7 mouse cellular contexts compared by ENCODE assay signal in genomic region chr16:94084711-94085602, GRCm38 (mm10). TPM values are rescaled to one million over a fixed set of nuclear protein-coding genes. Genes with fewer than 3 reads are reported as not detected.
DNase-seq lines count a peak whose midpoint lies in the region; ATAC-seq lines count a peak whose summit lies in the region.

TSS of gene Sim2 (plus strand) at chr16:94084931.

- H3K4me2 ChIP-seq in embryonic facial prominence, embryonic 13.5 days, result peak within 1 kb of the TSS; percentile 63
- H3K4me2 ChIP-seq in hindbrain, embryonic 14.5 days (replicated peaks), result peak within 1 kb of the TSS; percentile 37
- H3K4me2 ChIP-seq in liver, embryonic 11.5 days, result peak within 1 kb of the TSS; percentile 62
- peak within 1 kb of the TSS; percentile 53 for H3K4me2 ChIP-seq in neural tube, embryonic 12.5 days (replicated peaks)

- ATAC-seq in embryonic facial prominence, embryonic 13.5 days (ENCODE audit: insufficient number of reproducible peaks, insufficient read depth, low FRiP score, low TSS enrichment, low read depth), result no peak
- ATAC-seq in hindbrain, embryonic 14.5 days (ENCODE audit: low FRiP score), result no peak
- no peak for ATAC-seq in liver, embryonic 11.5 days (replicated peaks; ENCODE audit: low FRiP score)
- no peak for ATAC-seq in neural tube, embryonic 12.5 days (ENCODE audit: low FRiP score, low read depth)

- peaks cover 98% of the 10 kb centered on the region for H3K27me3 ChIP-seq in embryonic facial prominence, embryonic 13.5 days
- peaks cover 97% of the 10 kb centered on the region for H3K27me3 ChIP-seq in hindbrain, embryonic 14.5 days (ENCODE audit: control insufficient read depth, insufficient read depth, low read length)
- H3K27me3 ChIP-seq in liver, embryonic 11.5 days (replicated peaks; ENCODE audit: control insufficient read depth, insufficient read depth, low read length), result peaks cover 99% of the 10 kb centered on the region
- H3K27me3 ChIP-seq in neural tube, embryonic 12.5 days (replicated peaks), result peaks cover 100% of the 10 kb centered on the region

- H3K4me3 ChIP-seq in embryonic facial prominence, embryonic 13.5 days, result peak within 1 kb of the TSS; percentile 41
- H3K4me3 ChIP-seq in hindbrain, embryonic 14.5 days (replicated peaks; ENCODE audit: low read length), result peak within 1 kb of the TSS; percentile 15
- H3K4me3 ChIP-seq in liver, embryonic 11.5 days (ENCODE audit: low read depth, low read length), result peak within 1 kb of the TSS; percentile 39
- H3K4me3 ChIP-seq in neural tube, embryonic 12.5 days, result peak within 1 kb of the TSS; percentile 13; the same call in 1 of the 2 replicates

- peak; percentile 46 for DNase-seq in adrenal gland, postnatal 14 days
- DNase-seq in hindbrain, embryonic 14.5 days (ENCODE audit: low spot score), result no peak
- peak; percentile 40 for DNase-seq in liver, embryonic 11.5 days (ENCODE audit: low spot score)
- no peak for DNase-seq in frontal cortex, postnatal 14 days (ENCODE audit: low spot score in 2 of 2)
- no peak for DNase-seq in retina, embryonic 14.5 days (ENCODE audit: low spot score)

- WGBS in embryonic facial prominence, embryonic 13.5 days, result under 1% methylated on average over 88 of the region's 96 CpGs
- under 1% methylated on average over 92 of the region's 96 CpGs for WGBS in hindbrain, embryonic 14.5 days
- under 1% methylated on average over 90 of the region's 96 CpGs for WGBS in liver, embryonic 11.5 days
- under 1% methylated on average over 96 of the region's 96 CpGs for WGBS in neural tube, embryonic 12.5 days

- no peak within 1 kb of the TSS for H3K27ac ChIP-seq in embryonic facial prominence, embryonic 13.5 days
- no peak within 1 kb of the TSS for H3K27ac ChIP-seq in hindbrain, embryonic 14.5 days
- H3K27ac ChIP-seq in liver, embryonic 11.5 days (ENCODE audit: low read depth, low read length), result no peak within 1 kb of the TSS
- no peak within 1 kb of the TSS for H3K27ac ChIP-seq in neural tube, embryonic 12.5 days

- peaks cover 41% of the 10 kb centered on the region for H3K4me1 ChIP-seq in embryonic facial prominence, embryonic 13.5 days
- peaks cover 7% of the 10 kb centered on the region; the same call in 1 of the 2 replicates for H3K4me1 ChIP-seq in hindbrain, embryonic 14.5 days (replicated peaks; ENCODE audit: control insufficient read depth, insufficient read depth, low read length)
- H3K4me1 ChIP-seq in liver, embryonic 11.5 days (replicated peaks; ENCODE audit: control insufficient read depth, insufficient read depth, low read length), result peaks cover 11% of the 10 kb centered on the region
- H3K4me1 ChIP-seq in neural tube, embryonic 12.5 days, result peaks cover 22% of the 10 kb centered on the region

- no peaks in the 10 kb centered on the region for H3K9me3 ChIP-seq in embryonic facial prominence, embryonic 13.5 days
- H3K9me3 ChIP-seq in hindbrain, embryonic 14.5 days (ENCODE audit: control insufficient read depth, low read length), result no peaks in the 10 kb centered on the region
- no peaks in the 10 kb centered on the region for H3K9me3 ChIP-seq in liver, embryonic 11.5 days (ENCODE audit: control insufficient read depth, low read length)
- no peaks in the 10 kb centered on the region for H3K9me3 ChIP-seq in neural tube, embryonic 12.5 days

- no peaks in the 10 kb centered on the region for H3K36me3 ChIP-seq in embryonic facial prominence, embryonic 13.5 days
- no peaks in the 10 kb centered on the region for H3K36me3 ChIP-seq in hindbrain, embryonic 14.5 days (replicated peaks; ENCODE audit: control insufficient read depth, insufficient read depth)
- H3K36me3 ChIP-seq in liver, embryonic 11.5 days (ENCODE audit: control insufficient read depth, insufficient read depth, low read length), result no peaks in the 10 kb centered on the region
- H3K36me3 ChIP-seq in neural tube, embryonic 12.5 days, result no peaks in the 10 kb centered on the region

- peak within 1 kb of the TSS; percentile 59 for H3K9ac ChIP-seq in embryonic facial prominence, embryonic 13.5 days
- no peak within 1 kb of the TSS for H3K9ac ChIP-seq in hindbrain, embryonic 14.5 days
- no peak within 1 kb of the TSS for H3K9ac ChIP-seq in liver, embryonic 11.5 days (ENCODE audit: low read depth, low read length)
- H3K9ac ChIP-seq in neural tube, embryonic 12.5 days, result peak within 1 kb of the TSS; percentile 26; the same call in 1 of the 2 replicates

RNA-seq across cellular contexts. Expression of gene Sim2, which starts in this region (rescaled TPM):
- total RNA-seq in adrenal gland, postnatal 14 days (2021), result not detected in 2 replicates
- 0.50 and 0.58 TPM in 2 replicates for polyA plus RNA-seq in embryonic facial prominence, embryonic 13.5 days (2015; fragmentation: Nextera tagmentation; extraction: Ambion mirVana)
- polyA plus RNA-seq in hindbrain, embryonic 14.5 days (2014; fragmentation: Nextera tagmentation; extraction: Ambion mirVana), result 0.04 and 0.25 TPM in 2 replicates
- polyA plus RNA-seq in liver, embryonic 11.5 days (2014; fragmentation: Nextera tagmentation; extraction: Ambion mirVana), result 0.04 and 0.15 TPM in 2 replicates
- polyA plus RNA-seq in neural tube, embryonic 12.5 days (2016; fragmentation: Nextera tagmentation; extraction: Ambion mirVana), result 0.16 and 0.22 TPM in 2 replicates

Comparison
In these comparisons a context has a peak if more than half of its experiments do, and no peak if none do; other contexts are left out.
1. Peak in DNase-seq in adrenal gland, postnatal 14 days; RNA of the gene not detected or under 1 TPM.
2. Peak in DNase-seq, H3K4me3 ChIP-seq and H3K4me2 ChIP-seq in liver, embryonic 11.5 days; RNA of the gene not detected or under 1 TPM.
3. H3K9ac ChIP-seq: peak in embryonic facial prominence, embryonic 13.5 days (single experiment) and neural tube, embryonic 12.5 days (single experiment); none in hindbrain, embryonic 14.5 days (single experiment) and liver, embryonic 11.5 days (single experiment).
4. Peak in every context shown above with its lines, with median percentiles within 50 percentile points of each other: H3K4me2 ChIP-seq and H3K4me3 ChIP-seq.